In the genomic region with DNA sequence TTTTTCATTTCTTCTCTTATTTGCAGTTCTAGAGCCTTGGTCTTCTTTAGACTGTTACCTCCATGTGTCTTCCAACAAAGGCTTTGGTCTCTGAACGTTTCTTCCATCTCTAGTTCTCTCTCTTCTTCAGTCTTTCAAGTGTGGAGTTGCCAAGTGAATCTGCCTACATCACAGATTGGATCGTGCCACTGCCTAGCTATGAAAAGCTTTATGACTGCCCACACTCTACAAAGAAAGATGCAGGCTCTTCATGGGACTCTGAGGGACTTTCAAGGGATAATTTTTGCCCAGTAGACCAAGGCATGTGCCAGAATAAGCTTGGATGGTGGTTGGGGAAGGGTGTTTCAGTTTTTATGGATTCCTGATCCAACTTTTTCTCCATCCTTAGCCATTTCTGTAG, we compare ENCODE assay signal across 26 mouse cellular contexts.
"Had no signal": no experiment of that assay in that cellular context is flagged by ENCODE, and none has a peak within 500 bp of the region (broad histone marks: within the 10 kb centered on the region; RNA-seq: fewer than 3 reads in every experiment).

No protein-coding gene starts in this region.

- DNase-seq: gastrocnemius, adult 2 months; gastrocnemius, postnatal 10 days; gastrocnemius, postnatal 25 days; heart, adult 18-20 months; heart, postnatal 10 days; heart, postnatal 4 days; kidney, adult 18-20 months; kidney, adult 8-10 months; kidney, postnatal 10 days; kidney, postnatal 25 days; kidney, postnatal 4 days; liver; liver, embryonic 13.5 days had no signal

- H3K27ac ChIP-seq: gastrocnemius, adult 2 months; heart, embryonic 10.5 days; hindbrain, embryonic 10.5 days; hindbrain, embryonic 12.5 days; hindbrain, embryonic 14.5 days; intestine, embryonic 15.5 days; layer of hippocampus, adult 2 months; limb, embryonic 10.5 days; limb, embryonic 12.5 days; liver, embryonic 13.5 days; liver, embryonic 15.5 days had no signal

- ATAC-seq: hindbrain, embryonic 16.5 days; inflammation-experienced regulatory T-cells, adult 6 months; intestine, embryonic 15.5 days; intestine, postnatal 0 days had no signal

- H3K4me3 ChIP-seq: gastrocnemius, adult 2 months; heart, embryonic 10.5 days; heart, embryonic 12.5 days; hindbrain, embryonic 10.5 days; hindbrain, embryonic 12.5 days; intestine, embryonic 15.5 days; layer of hippocampus, adult 2 months; limb, embryonic 10.5 days; limb, embryonic 12.5 days; liver, embryonic 13.5 days; liver, embryonic 15.5 days had no signal
